Mouse (Mus musculus) kidney, adult 8-10 months (tissue): Measurements from ENCODE around the gene Zcchc3.
A peak's percentile ranks its signal among the peaks of the same experiment; 100 is the strongest.
"Not testable (repeated sequence)": the region's sequence is repeated elsewhere in the genome, so short reads cannot be mapped to it uniquely, and the experiment has no call there.

Experiments
- DNase-seq, 2 experiments: peaks; one replicate each; pipeline ENCODE4 v3.0.0; 2022

Gene Zcchc3

DNA sequence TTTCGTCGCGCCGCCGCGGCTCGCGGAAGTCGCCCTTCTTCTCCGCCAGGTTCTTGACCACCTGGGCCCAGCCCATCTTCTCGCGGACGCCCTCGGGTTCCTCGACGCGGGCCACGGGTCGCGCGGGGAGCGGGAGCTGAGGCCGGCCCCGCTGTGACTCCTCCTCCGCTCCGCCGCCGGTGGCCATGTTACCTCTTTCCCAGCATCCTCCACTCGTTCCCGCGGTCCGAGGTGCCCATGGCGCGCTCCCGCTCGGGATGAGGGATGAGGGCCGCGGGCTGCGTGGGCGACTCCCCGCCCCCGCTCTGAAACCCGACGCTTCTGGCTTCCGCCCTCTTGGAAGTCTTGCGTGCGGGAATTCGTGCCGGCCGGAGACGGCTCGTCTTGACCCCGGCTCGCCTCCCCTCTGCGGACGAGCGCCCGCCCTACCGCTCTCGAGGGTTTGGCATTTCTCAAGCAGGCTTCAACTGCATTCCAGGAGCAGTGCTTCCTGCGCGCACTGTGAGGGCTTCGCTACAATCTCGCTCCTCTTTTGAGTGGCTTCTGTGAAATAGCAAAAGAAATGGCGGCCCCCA is at the start of gene Zcchc3:
Zcchc3 (minus strand) TSS at position 437 of the 575 bp plus-strand sequence.
- peak; percentile 83 to 85 for DNase-seq

DNA sequence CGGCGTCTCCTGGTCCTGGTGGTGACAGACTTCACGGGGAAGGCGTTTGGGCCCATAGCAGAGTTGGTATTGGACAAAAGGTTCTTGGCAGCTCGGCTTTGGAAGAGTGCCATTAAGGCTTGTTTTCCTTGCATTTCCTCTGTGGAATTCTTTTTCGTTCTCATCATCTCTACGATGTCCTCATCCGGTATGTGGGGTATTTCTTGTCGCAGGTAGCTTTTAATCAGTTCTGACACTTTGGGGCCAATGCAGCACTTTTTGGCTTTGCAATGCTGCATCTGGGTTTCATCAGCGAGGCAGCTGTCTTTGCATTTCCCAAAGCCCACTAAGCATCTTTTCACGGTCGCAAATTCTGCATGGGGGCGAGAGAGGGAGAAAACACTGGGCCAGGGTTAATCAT is 44.4 kb upstream of the Zcchc3 start:
- DNase-seq: no peak

DNA sequence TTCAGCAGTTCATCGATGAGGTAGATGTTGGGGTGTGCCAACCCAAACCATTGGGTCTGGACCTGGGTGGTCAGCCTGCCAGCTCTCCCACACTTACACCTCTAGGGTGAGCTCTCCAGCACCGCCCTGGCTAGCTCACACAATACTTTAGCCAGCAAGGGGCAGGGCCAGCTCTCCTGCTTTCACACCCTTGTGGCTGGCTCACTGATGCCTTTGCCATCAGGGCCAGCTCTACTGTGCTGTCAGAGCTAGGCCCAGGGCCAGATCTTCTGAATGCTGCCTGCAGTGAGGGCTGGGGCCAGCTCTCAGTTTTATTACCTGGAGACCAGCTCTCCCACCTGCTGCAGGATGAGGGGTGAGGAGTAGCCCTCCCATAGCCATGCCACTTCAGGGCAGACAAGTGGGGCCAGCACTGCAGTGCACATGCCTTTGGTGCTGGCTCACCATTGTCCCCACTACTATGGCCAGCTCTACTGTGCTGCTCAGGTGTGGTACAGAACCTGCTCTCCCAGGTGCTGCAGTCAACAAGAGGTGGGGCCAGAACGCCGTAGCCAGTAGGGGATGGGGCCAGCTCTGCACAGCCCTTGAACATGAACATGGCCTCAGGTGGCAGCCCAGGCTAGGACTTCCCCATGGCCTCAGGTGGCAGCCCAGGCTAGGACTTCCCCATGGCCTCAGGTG is 37.4 kb upstream of the Zcchc3 start:
- DNase-seq: no peak

GRCm38 (mm10) chr2:152450241-152450640 is 35.4 kb upstream of the Zcchc3 start:
- DNase-seq: peak; percentile 31 to 80

DNA sequence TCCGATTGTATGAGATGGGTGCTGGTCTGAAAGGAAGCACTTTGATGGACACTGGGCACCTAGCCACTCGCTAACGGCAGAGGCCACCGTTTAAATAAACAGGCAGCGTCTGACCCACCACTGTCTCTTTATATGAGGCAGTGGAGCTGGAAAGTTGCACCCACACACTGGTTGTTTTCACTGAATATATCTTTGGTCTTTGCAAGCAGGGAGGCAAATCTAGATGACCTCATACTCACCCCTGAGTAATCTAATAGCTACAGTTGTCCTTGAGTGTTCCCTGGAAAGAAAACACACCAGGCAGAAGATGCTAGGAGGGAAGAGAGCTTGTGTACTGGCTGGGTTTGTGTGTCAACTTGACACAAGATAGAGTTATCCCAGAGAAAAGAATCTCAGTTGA is 32.6 kb upstream of the Zcchc3 start:
- DNase-seq: no peak

DNA sequence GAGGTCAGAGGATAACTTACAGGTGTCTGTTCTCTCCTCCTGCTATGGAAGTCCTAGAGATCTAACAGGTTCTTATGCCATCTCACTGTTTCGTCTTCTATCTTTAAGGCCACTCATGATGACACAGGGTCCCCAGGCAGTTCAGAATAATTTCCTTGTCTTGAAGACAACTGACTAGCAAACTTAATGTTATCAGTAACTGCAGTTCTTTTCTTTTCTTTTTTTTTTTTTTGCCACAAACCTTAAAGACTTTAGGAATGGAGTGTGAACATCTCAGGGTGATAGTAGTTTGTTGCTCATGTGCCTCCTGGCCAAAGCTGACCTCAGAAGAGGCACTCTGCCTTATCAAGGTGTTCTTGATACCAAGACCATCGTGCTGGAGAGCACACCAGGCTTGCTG is 31.8 kb upstream of the Zcchc3 start:
- DNase-seq: no peak

DNA sequence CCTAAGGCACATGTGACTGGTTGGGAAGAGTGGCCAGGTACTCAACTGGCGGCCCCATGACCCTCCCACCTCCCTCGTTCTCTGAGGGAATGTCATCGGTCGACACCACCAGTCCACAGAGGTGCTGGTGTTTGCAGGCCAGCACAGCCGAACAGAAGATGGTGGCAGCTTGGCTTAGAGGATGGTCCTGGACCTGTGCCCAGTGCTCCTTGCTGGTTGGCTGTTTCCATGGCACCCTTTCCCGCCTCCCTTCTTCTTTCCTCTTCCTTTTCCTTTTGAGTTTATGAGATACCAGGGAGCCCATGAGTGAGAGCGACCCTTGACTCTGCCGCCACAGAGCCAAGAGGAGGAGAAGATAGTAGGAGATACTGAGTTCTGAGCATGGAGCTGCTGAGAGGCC is 28.5 kb upstream of the Zcchc3 start:
- DNase-seq: no peak

DNA sequence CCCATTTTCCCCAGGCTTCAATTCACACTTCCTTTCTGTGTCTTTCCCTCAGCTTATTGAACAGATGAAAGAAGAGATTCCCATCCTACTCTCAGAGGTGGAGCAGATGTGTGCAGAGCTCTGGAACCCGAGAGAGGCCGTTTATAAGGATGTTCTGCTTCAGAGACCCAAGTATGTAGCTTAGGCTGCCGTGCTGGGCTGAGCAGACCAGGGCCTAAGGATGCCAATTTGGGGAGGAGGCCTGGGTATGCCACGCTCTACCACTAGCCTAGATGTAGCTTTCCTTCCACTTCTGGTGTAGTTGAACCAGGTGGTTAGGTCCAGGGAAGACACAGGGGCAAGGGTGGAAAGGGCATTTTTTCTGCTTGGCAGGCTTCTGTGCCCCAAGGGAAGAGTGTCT is 27.5 kb upstream of the Zcchc3 start:
- no peak for DNase-seq

- no peak for DNase-seq
These were observed 25.0 kb upstream of the Zcchc3 start for GRCm38 (mm10) chr2:152439833-152440232.

- DNase-seq: no peak
These were observed 24.1 kb upstream of the Zcchc3 start for GRCm38 (mm10) chr2:152438963-152439362.

GRCm38 (mm10) chr2:152436983-152437860 is 22.4 kb upstream of the Zcchc3 start:
- peak; percentile 63 to 81 for DNase-seq

DNA sequence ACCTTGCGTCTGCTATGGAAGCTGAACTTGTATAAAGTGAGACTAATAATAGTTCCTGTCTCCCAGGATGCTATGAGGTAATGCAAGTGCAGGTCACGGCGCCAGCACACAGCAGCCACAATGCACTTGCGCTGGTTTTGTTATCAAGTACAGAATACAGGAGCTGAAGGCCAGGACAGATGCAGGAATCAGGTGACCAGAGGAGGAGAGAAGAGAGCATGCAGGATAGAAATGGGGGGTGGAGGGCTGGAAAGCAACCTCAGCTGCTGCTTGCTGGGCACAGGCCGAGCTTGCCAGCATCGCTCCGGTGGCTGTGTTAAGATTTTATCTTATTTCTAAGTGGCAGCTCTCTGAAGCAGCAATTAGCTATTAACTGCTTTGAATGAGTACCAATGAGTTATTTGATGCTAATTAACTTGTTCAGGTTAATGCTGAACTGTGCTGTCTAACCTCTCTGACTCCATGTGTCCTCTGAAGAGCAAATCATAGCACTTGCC is 21.6 kb upstream of the Zcchc3 start:
- peak; percentile 49 to 53 for DNase-seq

GRCm38 (mm10) chr2:152428481-152428880 is 13.7 kb upstream of the Zcchc3 start:
- DNase-seq: not testable (repeated sequence)

DNA sequence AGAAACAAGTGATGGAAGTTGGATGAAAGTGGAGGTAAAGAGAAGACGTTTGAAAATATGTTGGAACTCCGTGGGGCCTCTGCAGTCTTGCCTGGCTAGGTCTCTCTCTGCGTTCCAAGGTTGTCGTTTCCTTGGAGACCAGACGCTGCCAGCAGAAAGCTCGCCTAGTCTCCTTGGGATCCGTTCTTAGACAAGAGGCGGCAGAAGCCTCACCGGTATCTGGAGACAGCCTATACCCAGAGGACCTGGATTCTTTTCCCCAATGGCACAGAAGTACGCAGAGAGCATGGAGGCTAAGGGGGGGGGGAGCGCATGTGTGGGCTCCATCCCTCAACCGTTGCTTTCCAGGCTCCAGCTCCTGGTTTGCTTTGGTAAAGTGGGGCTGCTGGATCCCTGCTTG is 12.7 kb upstream of the Zcchc3 start:
- no peak for DNase-seq

- DNase-seq: no peak
These were observed 959 bp upstream of the Zcchc3 start for GRCm38 (mm10) chr2:152415786-152416185.

- no peak for DNase-seq
These were observed 460 bp upstream of the Zcchc3 start, which contains the start of gene 6820408C15Rik for GRCm38 (mm10) chr2:152415287-152415686. 6820408C15Rik (plus strand) TSS chr2:152415587.

- peak in 1 of 2 experiments; percentile 38 for DNase-seq
These were observed 852 bp downstream of the Zcchc3 start for GRCm38 (mm10) chr2:152413765-152414584.

DNA sequence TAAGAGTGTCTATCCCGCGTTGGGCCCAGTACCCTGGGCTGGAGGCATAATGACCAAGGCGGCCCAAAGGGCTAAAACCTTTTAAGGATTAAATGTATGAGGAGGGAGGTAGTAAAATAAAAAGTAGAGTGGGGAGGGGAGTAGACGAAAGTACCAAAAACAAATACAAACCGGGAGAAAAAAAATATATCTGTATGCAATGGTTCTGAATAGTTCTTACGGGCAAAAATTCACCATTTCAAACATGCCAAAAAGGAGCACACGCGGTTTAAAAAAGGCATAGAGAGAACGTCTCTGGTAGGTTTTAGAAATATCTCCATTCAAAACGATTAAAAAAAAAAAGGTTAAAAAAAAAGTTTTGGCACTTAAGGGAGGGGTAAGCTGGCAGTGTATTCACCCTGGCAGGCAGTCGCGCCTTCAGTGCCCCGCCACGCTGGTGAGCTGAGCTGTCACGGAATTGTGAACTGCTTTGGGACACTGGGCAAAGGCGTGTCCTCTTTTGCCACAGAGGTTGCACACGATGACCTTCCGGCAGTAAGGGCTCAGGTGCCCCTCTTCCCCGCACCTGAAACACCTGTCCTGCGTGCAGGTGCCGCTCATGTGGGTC is 1.6 kb downstream of the Zcchc3 start:
- DNase-seq: peak in 1 of 2 experiments; percentile 41

GRCm38 (mm10) chr2:152412526-152413157 is 2.2 kb downstream of the Zcchc3 start:
- DNase-seq: no peak

DNA sequence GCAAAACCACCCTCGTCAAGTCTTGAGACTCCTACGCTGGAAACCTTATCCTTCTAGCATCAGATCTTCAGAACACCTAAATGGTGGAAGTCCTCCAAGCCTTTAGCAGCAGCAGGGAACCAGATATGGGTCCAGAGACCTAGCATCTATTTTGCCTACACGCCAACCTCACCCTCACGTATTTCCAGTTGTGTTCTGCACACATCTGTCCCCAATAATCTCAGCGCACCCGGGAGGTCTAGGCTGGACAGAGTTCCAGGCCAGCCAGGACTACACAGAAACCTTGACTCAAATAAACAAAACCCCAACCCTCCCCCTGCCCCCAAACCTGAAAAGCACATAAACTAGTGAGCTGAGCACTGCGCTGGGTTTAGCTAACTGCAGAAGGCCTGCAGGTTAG is 3.4 kb downstream of the Zcchc3 start:
- DNase-seq: no peak

GRCm38 (mm10) chr2:152410971-152411371 is 3.9 kb downstream of the Zcchc3 start:
- peak; percentile 62 to 68 for DNase-seq

- no peak for DNase-seq
These were observed 5.0 kb downstream of the Zcchc3 start for GRCm38 (mm10) chr2:152409781-152410180.
